Mouse (Mus musculus): ENCODE data around the gene Kcnn1. TPM values are rescaled to one million over a fixed set of nuclear protein-coding genes. Genes with fewer than 3 reads are reported as not detected.
A peak's percentile ranks its signal among the peaks of the same experiment; 100 is the strongest.

Kcnn1 gene
- total and polyA plus RNA-seq, 2 experiments = 6.2 to 8.4 TPM

- no peak overlapping the region for H3K9ac ChIP-seq (ENCODE audit: low read depth, low read length)
- whole genome bisulfite sequencing = 15% methylated on average over 31 of the region's 31 CpGs
- TF ChIP-seq CTCF (IDR thresholded peaks at IDR 0.05; ENCODE audit: low read depth, low read length) (no peak), POLR2A (IDR thresholded peaks at IDR 0.05; ENCODE audit: extremely low read depth, insufficient read depth, low read length) (no peak)
Observed at GRCm38 (mm10) chr8:70820101-70820935, 42.7 kb downstream of the Kcnn1 start.

DNA sequence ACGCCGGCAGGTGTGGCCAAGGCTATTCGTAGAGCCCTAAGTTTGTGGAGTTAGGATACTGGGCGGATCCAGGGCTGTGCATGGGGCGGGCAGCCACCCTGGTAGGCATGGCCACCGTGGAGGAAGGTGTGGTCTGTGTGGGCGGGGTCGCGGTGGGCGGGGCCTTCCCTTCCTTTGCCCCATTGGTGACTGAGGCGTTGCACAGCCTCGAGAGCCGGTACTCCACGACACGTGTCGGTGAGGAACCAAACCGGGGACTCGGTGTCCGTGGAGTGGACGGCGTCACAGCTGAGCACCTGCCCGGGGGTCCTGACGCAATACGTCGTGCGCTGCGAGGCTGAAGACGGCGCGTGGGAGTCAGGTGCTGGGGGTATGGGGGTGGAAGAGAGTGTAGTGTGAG, 46.4 kb downstream of the Kcnn1 start:
- H3K27me3 ChIP-seq (ENCODE audit: control insufficient read depth, insufficient read depth, low read length) = no peaks in the 10 kb centered on the region
- 8% methylated on average over 30 of the region's 30 CpGs for WGBS
- TF ChIP-seq POLR2A (IDR thresholded peaks at IDR 0.05; ENCODE audit: extremely low read depth, insufficient read depth, low read length) = no peak
- no peak for TF ChIP-seq CTCF (IDR thresholded peaks at IDR 0.05; ENCODE audit: low read depth, low read length)
- DNase-seq (ENCODE audit: extremely low read depth, low read depth, low spot score) = peak; percentile 74
- H3K27ac ChIP-seq (replicated peaks; ENCODE audit: insufficient read depth, low read depth, low read length) = no peak overlapping the region
- H3K9ac ChIP-seq (ENCODE audit: low read depth, low read length) = peak overlapping the region; percentile 59
- H3K4me1 ChIP-seq (ENCODE audit: control insufficient read depth, insufficient read depth, low read length) = peaks cover 4% of the 10 kb centered on the region; the same call in 1 of the 2 replicates
- no peaks in the 10 kb centered on the region for H3K36me3 ChIP-seq (ENCODE audit: control insufficient read depth, insufficient read depth, low read length)
- H3K79me2 ChIP-seq (ENCODE audit: control insufficient read depth, insufficient read depth, low read length) = no peaks in the 10 kb centered on the region
- H3K4me3 ChIP-seq (ENCODE audit: insufficient read depth, low read depth, low read length) = peak overlapping the region; percentile 41

More at GRCm38 (mm10) chr8:70820101-70820935, 42.7 kb downstream of the Kcnn1 start:
- Histone ChIP-seq H3K27ac (replicated peaks; ENCODE audit: insufficient read depth, low read depth, low read length) (no peak overlapping the region), H3K27me3 (ENCODE audit: control insufficient read depth, insufficient read depth, low read length) (no peaks in the 10 kb centered on the region), H3K4me1 (ENCODE audit: control insufficient read depth, insufficient read depth, low read length) (peaks cover 4% of the 10 kb centered on the region; the same call in 1 of the 2 replicates), H3K36me3 (ENCODE audit: control insufficient read depth, insufficient read depth, low read length) (no peaks in the 10 kb centered on the region), H3K79me2 (ENCODE audit: control insufficient read depth, insufficient read depth, low read length) (no peaks in the 10 kb centered on the region), H3K4me3 (ENCODE audit: insufficient read depth, low read depth, low read length) (no peak overlapping the region)
- no peak for DNase-seq (ENCODE audit: extremely low read depth, low read depth, low spot score)

DNA sequence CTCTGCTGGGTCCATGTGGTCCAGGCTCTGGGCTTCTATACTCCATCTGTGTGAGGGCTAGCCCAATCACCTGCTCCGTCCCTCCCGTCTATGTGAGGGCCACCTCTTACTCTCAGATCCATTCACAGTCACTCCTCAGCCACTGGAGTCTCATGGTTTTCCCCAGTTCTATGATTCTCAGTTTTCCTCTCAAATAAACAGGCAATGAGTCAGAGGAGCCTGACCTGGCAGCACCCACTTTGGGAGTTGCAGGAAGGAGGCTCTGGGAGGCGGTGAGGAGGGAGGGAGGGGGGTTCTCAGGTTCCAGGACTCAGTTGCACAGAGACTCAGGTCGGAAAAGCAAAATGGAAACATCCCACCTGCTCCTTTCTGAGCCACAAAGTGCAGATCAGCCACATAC, 50.2 kb downstream of the Kcnn1 start:
- no peaks in the 10 kb centered on the region for H3K36me3 ChIP-seq (ENCODE audit: control insufficient read depth, insufficient read depth, low read length)
- H3K4me1 ChIP-seq (ENCODE audit: control insufficient read depth, insufficient read depth, low read length) = peaks cover 4% of the 10 kb centered on the region; the same call in 1 of the 2 replicates
- H3K27me3 ChIP-seq (ENCODE audit: control insufficient read depth, insufficient read depth, low read length) = no peaks in the 10 kb centered on the region
- no peak for DNase-seq (ENCODE audit: extremely low read depth, low read depth, low spot score)
- WGBS = 76% methylated on average over 4 of the region's 4 CpGs
- no peaks in the 10 kb centered on the region for H3K79me2 ChIP-seq (ENCODE audit: control insufficient read depth, insufficient read depth, low read length)
- TF ChIP-seq POLR2A (IDR thresholded peaks at IDR 0.05; ENCODE audit: extremely low read depth, insufficient read depth, low read length) (no peak), CTCF (IDR thresholded peaks at IDR 0.05; ENCODE audit: low read depth, low read length) (no peak)
- no peak overlapping the region for H3K9ac ChIP-seq (ENCODE audit: low read depth, low read length)
- H3K27ac ChIP-seq (replicated peaks; ENCODE audit: insufficient read depth, low read depth, low read length) = no peak overlapping the region
- H3K4me3 ChIP-seq (ENCODE audit: insufficient read depth, low read depth, low read length) = no peak overlapping the region

- H3K4me1 ChIP-seq (ENCODE audit: control insufficient read depth, insufficient read depth, low read length) = peaks cover 1% of the 10 kb centered on the region; the same call in 1 of the 2 replicates
- DNase-seq (ENCODE audit: extremely low read depth, low read depth, low spot score) = no peak
- 80% methylated on average over 4 of the region's 4 CpGs for WGBS
- no peak overlapping the region for H3K9ac ChIP-seq (ENCODE audit: low read depth, low read length)
- no peaks in the 10 kb centered on the region for H3K36me3 ChIP-seq (ENCODE audit: control insufficient read depth, insufficient read depth, low read length)
- H3K27ac ChIP-seq (replicated peaks; ENCODE audit: insufficient read depth, low read depth, low read length) = no peak overlapping the region
- H3K79me2 ChIP-seq (ENCODE audit: control insufficient read depth, insufficient read depth, low read length) = no peaks in the 10 kb centered on the region
- TF ChIP-seq CTCF (IDR thresholded peaks at IDR 0.05; ENCODE audit: low read depth, low read length) (no peak), POLR2A (IDR thresholded peaks at IDR 0.05; ENCODE audit: extremely low read depth, insufficient read depth, low read length) (no peak)
- H3K4me3 ChIP-seq (ENCODE audit: insufficient read depth, low read depth, low read length) = no peak overlapping the region
- H3K27me3 ChIP-seq (ENCODE audit: control insufficient read depth, insufficient read depth, low read length) = no peaks in the 10 kb centered on the region
Observed at GRCm38 (mm10) chr8:70812055-70812454, 51.0 kb downstream of the Kcnn1 start.

GRCm38 (mm10) chr8:70810962-70811680, 51.9 kb downstream of the Kcnn1 start:
- no peak for TF ChIP-seq POLR2A (IDR thresholded peaks at IDR 0.05; ENCODE audit: extremely low read depth, insufficient read depth, low read length)
- TF ChIP-seq CTCF (IDR thresholded peaks at IDR 0.05; ENCODE audit: low read depth, low read length) = no peak
- no peaks in the 10 kb centered on the region for H3K36me3 ChIP-seq (ENCODE audit: control insufficient read depth, insufficient read depth, low read length)
- no peak overlapping the region for H3K4me3 ChIP-seq (ENCODE audit: insufficient read depth, low read depth, low read length)
- H3K4me1 ChIP-seq (ENCODE audit: control insufficient read depth, insufficient read depth, low read length) = no peaks in the 10 kb centered on the region
- H3K9ac ChIP-seq (ENCODE audit: low read depth, low read length) = no peak overlapping the region
- H3K79me2 ChIP-seq (ENCODE audit: control insufficient read depth, insufficient read depth, low read length) = no peaks in the 10 kb centered on the region
- no peak overlapping the region for H3K27ac ChIP-seq (replicated peaks; ENCODE audit: insufficient read depth, low read depth, low read length)
- WGBS = 76% methylated on average over 20 of the region's 20 CpGs
- H3K27me3 ChIP-seq (ENCODE audit: control insufficient read depth, insufficient read depth, low read length) = no peaks in the 10 kb centered on the region
- no peak for DNase-seq (ENCODE audit: extremely low read depth, low read depth, low spot score)
